Mouse (Mus musculus): Measurements from ENCODE around the gene Cfap77. TPM values are rescaled to one million over a fixed set of nuclear protein-coding genes. Genes with fewer than 3 reads are reported as not detected.
A peak's percentile ranks its signal among the peaks of the same experiment; 100 is the strongest.

Gene Cfap77
- polyA plus RNA-seq, 1 experiment from 2014 or later = 0.14 TPM

GRCm38 (mm10) chr2:29075331-29076070, 20.6 kb upstream of the Cfap77 start:
- Histone ChIP-seq H3K36me3 (ENCODE audit: insufficient read depth, low read length) (peaks cover 69% of the 10 kb centered on the region), H3K4me3 (replicated peaks; ENCODE audit: low read depth, low read length) (no peak overlapping the region), H3K27ac (no peak overlapping the region), H3K4me2 (ENCODE audit: low read length) (no peak overlapping the region), H3K9ac (ENCODE audit: low read depth, low read length) (no peak overlapping the region), H3K4me1 (replicated peaks; ENCODE audit: insufficient read depth, low read length) (no peaks in the 10 kb centered on the region), H3K27me3 (ENCODE audit: insufficient read depth, low read length) (no peaks in the 10 kb centered on the region), H3K9me3 (replicated peaks; ENCODE audit: low read length) (no peaks in the 10 kb centered on the region)
- WGBS = 88% methylated on average over 11 of the region's 11 CpGs
- no peak for TF ChIP-seq CTCF (IDR thresholded peaks at IDR 0.05; ENCODE audit: low read depth)
- DNase-seq (ENCODE audit: low spot score) (no peak), ATAC-seq (replicated peaks; ENCODE audit: low FRiP score, low read depth) (no peak)

- no peak for TF ChIP-seq CTCF (IDR thresholded peaks at IDR 0.05; ENCODE audit: low read depth)
- DNase-seq (ENCODE audit: low spot score) (no peak), ATAC-seq (replicated peaks; ENCODE audit: low FRiP score, low read depth) (no peak)
- 93% methylated on average over 7 of the region's 7 CpGs for WGBS
- no peaks in the 10 kb centered on the region for H3K27me3 ChIP-seq (ENCODE audit: insufficient read depth, low read length)
- no peaks in the 10 kb centered on the region for H3K4me1 ChIP-seq (replicated peaks; ENCODE audit: insufficient read depth, low read length)
- no peak overlapping the region for H3K4me3 ChIP-seq (replicated peaks; ENCODE audit: low read depth, low read length)
- H3K9me3 ChIP-seq (replicated peaks; ENCODE audit: low read length) = no peaks in the 10 kb centered on the region
- peaks cover 68% of the 10 kb centered on the region for H3K36me3 ChIP-seq (ENCODE audit: insufficient read depth, low read length)
- no peak overlapping the region for H3K4me2 ChIP-seq (ENCODE audit: low read length)
- no peak overlapping the region for H3K27ac ChIP-seq
- H3K9ac ChIP-seq (ENCODE audit: low read depth, low read length) = no peak overlapping the region
Observed at GRCm38 (mm10) chr2:29074676-29075075, 19.8 kb upstream of the Cfap77 start.

DNA sequence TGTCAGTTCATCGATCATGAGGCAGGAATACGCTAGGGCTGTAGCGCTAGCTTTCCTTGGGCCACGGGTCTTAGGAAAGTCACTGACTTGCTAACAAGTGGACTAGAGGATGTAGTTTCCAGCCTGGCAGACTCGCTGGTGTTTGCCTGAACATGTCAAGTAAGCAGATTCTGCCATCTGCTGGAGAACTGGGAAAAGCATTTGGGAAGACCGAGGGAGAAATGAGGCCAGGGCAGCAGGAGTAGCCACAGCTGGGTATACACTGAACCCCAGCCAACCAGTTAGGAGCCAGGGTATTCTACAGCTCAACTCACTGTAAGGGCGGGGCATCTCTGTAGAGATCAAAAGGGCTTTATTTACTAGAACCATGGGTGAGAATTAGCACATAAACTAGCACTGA, 11.5 kb upstream of the Cfap77 start:
- Histone ChIP-seq H3K4me2 (ENCODE audit: low read length) (no peak overlapping the region), H3K4me3 (replicated peaks; ENCODE audit: low read depth, low read length) (no peak overlapping the region), H3K27ac (no peak overlapping the region), H3K36me3 (ENCODE audit: insufficient read depth, low read length) (peaks cover 28% of the 10 kb centered on the region), H3K9ac (ENCODE audit: low read depth, low read length) (no peak overlapping the region), H3K9me3 (replicated peaks; ENCODE audit: low read length) (no peaks in the 10 kb centered on the region), H3K27me3 (ENCODE audit: insufficient read depth, low read length) (no peaks in the 10 kb centered on the region), H3K4me1 (replicated peaks; ENCODE audit: insufficient read depth, low read length) (no peaks in the 10 kb centered on the region)
- DNase-seq (ENCODE audit: low spot score) = peak; percentile 77
- no peak for ATAC-seq (replicated peaks; ENCODE audit: low FRiP score, low read depth)
- 46% methylated on average over 7 of the region's 7 CpGs for WGBS
- peak; percentile 71 for TF ChIP-seq CTCF (IDR thresholded peaks at IDR 0.05; ENCODE audit: low read depth)

GRCm38 (mm10) chr2:29065796-29066195, 10.9 kb upstream of the Cfap77 start:
- H3K27ac ChIP-seq = no peak overlapping the region

DNA sequence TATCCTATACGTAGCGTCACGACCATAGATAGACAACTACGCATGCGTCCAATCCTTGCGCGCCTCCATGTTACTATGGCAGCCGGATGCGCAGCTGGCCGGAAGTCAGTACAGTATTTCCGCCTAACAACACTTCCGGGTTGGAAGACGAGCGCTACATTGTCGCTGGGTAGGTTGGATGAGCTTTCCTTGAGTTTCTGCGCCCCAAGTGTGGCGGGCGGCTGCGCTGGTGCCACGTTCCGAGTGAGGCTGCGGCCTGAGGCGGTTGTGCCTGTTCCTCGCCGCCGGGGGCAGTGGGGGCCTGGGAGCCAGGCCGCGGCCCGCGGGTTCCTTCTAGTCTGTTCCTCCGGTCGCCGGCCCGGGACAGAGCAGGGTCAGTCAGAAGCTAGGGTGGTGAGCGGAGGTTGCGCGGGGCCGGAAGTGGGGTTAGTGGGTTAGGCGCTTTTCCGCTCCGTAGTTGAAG, 5.3 kb upstream of the Cfap77 start, which contains the start of gene Ttf1:
TSS of gene Ttf1 (plus strand) at position 128 of the 463 bp plus-strand sequence.
- under 1% methylated on average over 41 of the region's 41 CpGs for WGBS
- no peaks in the 10 kb centered on the region for H3K9me3 ChIP-seq (replicated peaks; ENCODE audit: low read length)
- H3K4me2 ChIP-seq (ENCODE audit: low read length) = peak within 1 kb of the TSS; percentile 74
- peak; percentile 94 for ATAC-seq (replicated peaks; ENCODE audit: low FRiP score, low read depth)
- no peaks in the 10 kb centered on the region for H3K27me3 ChIP-seq (ENCODE audit: insufficient read depth, low read length)
- TF ChIP-seq CTCF (IDR thresholded peaks at IDR 0.05; ENCODE audit: low read depth) = 0 out of 2 replicates have a peak, but pooled peaks have one; percentile 25
- no peaks in the 10 kb centered on the region for H3K36me3 ChIP-seq (ENCODE audit: insufficient read depth, low read length)
- peak; percentile 98 for DNase-seq (ENCODE audit: low spot score)
- H3K4me3 ChIP-seq (replicated peaks; ENCODE audit: low read depth, low read length) = peak within 1 kb of the TSS; percentile 77
- peak within 1 kb of the TSS; percentile 90 for H3K27ac ChIP-seq
- H3K4me1 ChIP-seq (replicated peaks; ENCODE audit: insufficient read depth, low read length) = no peaks in the 10 kb centered on the region
- H3K9ac ChIP-seq (ENCODE audit: low read depth, low read length) = peak within 1 kb of the TSS; percentile 68

More at GRCm38 (mm10) chr2:29065796-29066195, 10.9 kb upstream of the Cfap77 start:
- 92% methylated on average over 6 of the region's 6 CpGs for WGBS
- H3K36me3 ChIP-seq (ENCODE audit: insufficient read depth, low read length) = peaks cover 22% of the 10 kb centered on the region
- H3K4me1 ChIP-seq (replicated peaks; ENCODE audit: insufficient read depth, low read length) = no peaks in the 10 kb centered on the region
- no peaks in the 10 kb centered on the region for H3K9me3 ChIP-seq (replicated peaks; ENCODE audit: low read length)
- ATAC-seq (replicated peaks; ENCODE audit: low FRiP score, low read depth) (no peak), DNase-seq (ENCODE audit: low spot score) (no peak)
- H3K9ac ChIP-seq (ENCODE audit: low read depth, low read length) = no peak overlapping the region
- no peak overlapping the region for H3K4me2 ChIP-seq (ENCODE audit: low read length)
- TF ChIP-seq CTCF (IDR thresholded peaks at IDR 0.05; ENCODE audit: low read depth) = no peak
- no peaks in the 10 kb centered on the region for H3K27me3 ChIP-seq (ENCODE audit: insufficient read depth, low read length)
- H3K4me3 ChIP-seq (replicated peaks; ENCODE audit: low read depth, low read length) = no peak overlapping the region

- Histone ChIP-seq H3K4me3 (replicated peaks; ENCODE audit: low read depth, low read length) (peak overlapping the region; percentile 56), H3K27ac (no peak overlapping the region), H3K27me3 (ENCODE audit: insufficient read depth, low read length) (no peaks in the 10 kb centered on the region; the same call in 1 of the 2 replicates), H3K4me2 (ENCODE audit: low read length) (peak overlapping the region; percentile 94), H3K36me3 (ENCODE audit: insufficient read depth, low read length) (no peaks in the 10 kb centered on the region), H3K9ac (ENCODE audit: low read depth, low read length) (peak overlapping the region; percentile 66), H3K4me1 (replicated peaks; ENCODE audit: insufficient read depth, low read length) (0 out of 2 replicates have a peak, but pooled peaks cover 5% of the 10 kb centered on the region), H3K9me3 (replicated peaks; ENCODE audit: low read length) (no peaks in the 10 kb centered on the region)
- TF ChIP-seq CTCF (IDR thresholded peaks at IDR 0.05; ENCODE audit: low read depth) = no peak
- ATAC-seq (replicated peaks; ENCODE audit: low FRiP score, low read depth) (0 out of 2 replicates have a peak, but pooled peaks have one; percentile 3), DNase-seq (ENCODE audit: low spot score) (no peak)
- 2% methylated on average over 30 of the region's 30 CpGs for WGBS
Observed at GRCm38 (mm10) chr2:29054545-29054935, 326 bp downstream of the Cfap77 start.

Data from kidney, postnatal 0 days (tissue).